Mouse (Mus musculus) kidney, adult 2 months (tissue): ENCODE data around the gene Ptpru.

Experiments used
- CTCF ChIP-seq: fragments of 200-500 bp; conservative IDR thresholded peaks from 2 replicates; pipeline ENCODE4 v1.5.1; 2011; ENCODE audit warnings: low read depth, mild to moderate bottlenecking, control low read depth, low read length, moderate library complexity, mixed read lengths; ENCODE audit not compliant: insufficient read depth, insufficient read length
- POLR2A ChIP-seq: fragments of 200-500 bp; IDR thresholded peaks from one replicate; pipeline ENCODE4 v1.6.1; 2011; ENCODE audit warnings: low read depth, low read length, control low read depth

GRCm38 (mm10) chr4:131749802-131750201 lies 88.3 kb downstream of the Ptpru start:
- TF ChIP-seq CTCF, result no peak
- TF ChIP-seq POLR2A, result no peak
